Mouse (Mus musculus): ENCODE results near the gene Slc2a4. TPM values are rescaled to one million over a fixed set of nuclear protein-coding genes. Genes with fewer than 3 reads are reported as not detected.

The Slc2a4 gene
- 51.9 and 55.0 TPM in 2 replicates for polyA plus RNA-seq (2012; rRNA removed)

DNA sequence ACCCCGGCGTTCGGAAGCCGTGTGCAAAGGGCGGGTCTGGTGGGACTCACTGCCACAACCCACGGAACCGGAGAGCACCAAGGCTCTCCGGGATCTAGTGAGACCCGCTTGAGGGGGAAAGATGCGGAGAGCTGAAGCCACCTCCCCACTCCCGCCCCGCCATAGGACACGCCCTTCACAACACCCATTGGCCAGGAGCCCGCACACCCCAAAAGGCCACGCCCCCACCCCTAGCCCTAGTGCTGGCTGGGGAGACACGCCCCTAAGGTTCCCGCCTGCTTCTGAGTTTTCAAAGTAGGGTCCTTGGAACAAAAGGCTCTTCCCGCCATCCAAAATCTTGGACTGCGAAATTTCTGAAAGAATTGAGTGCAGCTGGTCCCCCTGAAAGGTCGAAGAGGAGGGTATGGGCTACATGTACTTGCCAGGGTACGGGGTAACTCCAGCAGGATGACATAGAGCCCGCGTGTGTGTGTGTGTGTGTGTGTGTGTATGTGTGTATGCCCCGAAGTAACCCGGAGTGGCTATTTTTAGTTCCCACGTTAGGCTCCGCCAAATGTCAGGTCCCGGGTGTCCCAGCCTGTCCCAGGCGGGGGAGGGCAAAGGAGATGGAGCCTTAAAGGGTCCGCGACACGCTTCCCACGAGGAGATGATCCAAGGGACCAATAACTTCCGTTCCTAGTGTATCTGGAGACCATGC, at the start of gene Slc2a4:
Slc2a4 (minus strand) TSS at position 123 of the 697 bp plus-strand sequence.

DNA sequence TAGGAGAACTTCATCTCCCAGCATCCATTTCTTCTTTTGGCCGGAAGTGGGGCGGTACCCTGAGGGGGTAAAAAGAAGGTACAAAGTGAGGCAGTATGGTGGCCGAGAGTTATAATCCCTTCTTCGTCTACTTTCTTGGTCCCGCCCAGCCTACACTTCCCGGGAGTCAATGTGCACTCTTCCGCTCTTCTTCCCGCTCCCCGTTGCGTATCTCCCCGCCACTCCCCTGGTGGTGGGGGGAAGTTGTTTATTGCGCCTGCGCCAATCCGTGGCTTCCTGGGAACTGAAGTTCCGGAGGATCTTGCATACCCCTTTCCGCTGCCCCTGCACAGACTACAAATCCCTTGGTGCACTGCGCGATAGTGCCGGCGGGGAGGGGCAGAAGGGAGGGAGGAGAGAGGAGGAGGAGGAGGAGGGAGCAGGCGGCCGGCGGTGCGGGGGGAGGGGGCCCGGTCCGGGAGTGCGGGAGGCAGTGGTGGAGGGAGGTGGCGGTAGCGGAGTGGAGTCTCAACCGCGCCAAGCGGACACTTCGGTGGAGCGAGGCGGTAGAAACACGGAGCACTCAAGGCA, 47.5 kb upstream of the Slc2a4 start, which contains the start of gene Phf23:
Phf23 (plus strand) TSS at position 387 of the 570 bp plus-strand sequence.

DNA sequence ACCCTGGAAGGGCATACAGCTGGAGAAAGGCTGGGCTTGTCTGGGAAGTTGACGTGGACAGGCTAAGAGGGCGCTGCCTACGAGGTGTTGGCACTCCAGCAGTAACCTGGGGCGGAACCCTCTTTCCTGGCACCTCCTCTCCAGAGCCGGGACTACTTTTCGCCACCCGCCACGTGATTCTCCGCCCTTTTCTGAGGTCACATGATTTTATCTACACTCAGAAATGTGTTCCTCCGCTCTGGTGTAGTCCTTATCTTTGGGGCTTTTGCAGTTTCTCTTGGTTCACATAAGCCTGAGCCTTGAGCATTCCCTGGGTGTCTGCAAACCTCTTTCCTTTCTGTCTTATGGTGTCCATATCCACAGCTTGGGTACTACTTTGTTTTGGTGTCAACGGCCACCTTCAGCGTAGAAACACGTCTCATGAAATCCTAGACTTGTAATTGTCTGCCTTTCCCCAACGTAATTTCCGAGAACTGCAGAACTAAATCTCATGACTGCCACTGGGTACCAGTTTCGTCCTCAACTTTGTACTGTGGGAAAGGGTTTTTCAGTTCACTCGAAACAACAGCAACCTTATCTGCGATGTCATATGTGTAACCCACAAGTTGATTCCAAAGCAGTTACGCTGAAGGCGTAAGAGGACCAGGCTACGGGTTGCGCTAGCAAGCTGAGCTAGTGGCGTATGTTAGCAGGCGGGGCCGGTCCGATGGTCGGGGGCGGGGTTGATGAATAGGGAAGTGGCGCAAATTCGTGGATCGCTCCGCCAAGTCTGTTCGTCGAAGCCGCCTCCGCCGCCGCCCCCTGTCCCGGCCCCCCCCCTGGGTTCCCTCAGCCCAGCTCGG, 43.1 kb upstream of the Slc2a4 start, which contains the start of gene Gabarap:
Gabarap (plus strand) TSS at position 294 of the 842 bp plus-strand sequence.

DNA sequence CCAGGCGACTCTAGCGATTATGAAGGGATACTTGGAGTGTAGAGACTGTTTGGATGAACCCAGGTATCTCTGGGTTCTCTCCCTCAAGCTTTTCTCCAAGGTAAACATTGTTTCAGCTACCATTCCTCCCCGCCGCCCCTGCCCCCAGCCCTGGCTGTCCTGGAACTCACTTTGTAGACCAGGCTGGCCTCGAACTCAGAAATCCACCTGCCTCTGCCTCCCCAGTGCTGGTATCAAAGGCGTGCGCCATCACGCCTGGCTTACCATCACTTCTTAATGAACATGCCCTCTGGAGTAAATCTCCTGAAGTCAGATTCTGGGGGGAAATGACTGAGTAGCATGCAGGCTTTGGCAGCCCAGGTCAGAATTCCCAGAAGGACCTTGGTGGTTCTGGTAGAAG, 34.2 kb upstream of the Slc2a4 start, which contains the start of gene Elp5:
Elp5 (minus strand) TSS at position 293 of the 400 bp plus-strand sequence.

DNA sequence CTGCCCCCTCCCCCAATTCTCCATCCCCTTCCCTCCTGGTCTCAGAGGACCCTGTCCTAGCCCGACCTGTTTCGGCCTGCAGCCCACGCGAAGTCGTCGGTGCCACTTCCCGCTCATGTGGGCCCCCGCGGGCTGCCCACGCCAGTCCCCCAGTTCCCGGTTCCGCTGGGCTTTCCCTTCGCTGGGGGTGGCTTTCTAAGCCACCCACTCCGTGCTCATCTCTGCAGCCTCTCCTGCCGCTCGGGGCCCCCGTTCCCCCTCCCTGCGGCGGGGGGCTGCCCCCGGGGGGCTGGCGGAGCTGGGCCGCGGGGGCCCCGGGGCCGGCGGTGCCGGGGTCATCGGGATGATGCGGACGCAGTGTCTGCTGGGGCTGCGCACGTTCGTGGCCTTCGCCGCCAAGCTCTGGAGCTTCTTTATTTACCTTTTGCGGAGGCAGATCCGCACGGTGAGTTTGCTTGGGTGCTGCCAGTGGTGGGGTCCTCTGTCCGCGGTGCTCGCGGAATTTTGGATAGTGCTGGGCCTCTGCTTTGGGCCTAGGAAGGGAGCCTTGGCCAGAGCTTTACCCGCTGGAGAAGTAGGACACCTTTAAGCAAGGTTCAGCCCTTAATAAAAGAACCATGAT, 33.3 kb upstream of the Slc2a4 start, which contains the start of gene Ctdnep1:
Ctdnep1 (plus strand) TSS at position 16 of the 622 bp plus-strand sequence.

DNA sequence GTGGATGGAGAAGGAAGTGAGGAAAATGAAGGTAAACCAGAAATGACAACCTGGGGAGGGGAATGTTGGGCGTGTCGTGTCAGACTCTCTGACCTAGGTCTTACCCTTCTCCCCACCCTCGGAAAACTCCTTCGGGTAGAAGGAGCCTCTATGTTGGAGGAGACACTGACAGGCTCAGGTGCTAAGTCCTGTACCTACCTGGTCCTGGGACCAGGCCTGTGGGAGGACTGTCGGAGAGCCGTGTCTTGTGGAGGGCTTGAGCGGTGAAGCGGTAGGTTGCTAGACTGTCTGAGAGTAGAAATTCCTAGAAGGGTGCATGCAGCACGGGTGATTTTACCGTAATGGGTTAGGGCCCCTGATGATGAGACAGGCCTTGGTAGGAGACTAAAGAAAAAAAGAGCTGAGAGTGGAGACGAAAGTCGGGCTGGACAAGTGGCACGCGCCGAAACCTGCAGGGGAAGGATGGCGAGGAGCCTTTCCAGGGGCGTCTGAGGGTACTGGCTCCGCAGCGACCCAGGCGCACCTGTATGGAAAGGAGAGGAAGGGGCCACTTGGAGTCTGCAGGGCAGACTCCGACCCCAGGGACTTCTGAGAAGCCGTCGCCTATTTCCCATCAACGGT, 16.8 kb upstream of the Slc2a4 start, which contains the start of gene Cldn7:
Cldn7 (plus strand) TSS at position 130 of the 621 bp plus-strand sequence.

DNA sequence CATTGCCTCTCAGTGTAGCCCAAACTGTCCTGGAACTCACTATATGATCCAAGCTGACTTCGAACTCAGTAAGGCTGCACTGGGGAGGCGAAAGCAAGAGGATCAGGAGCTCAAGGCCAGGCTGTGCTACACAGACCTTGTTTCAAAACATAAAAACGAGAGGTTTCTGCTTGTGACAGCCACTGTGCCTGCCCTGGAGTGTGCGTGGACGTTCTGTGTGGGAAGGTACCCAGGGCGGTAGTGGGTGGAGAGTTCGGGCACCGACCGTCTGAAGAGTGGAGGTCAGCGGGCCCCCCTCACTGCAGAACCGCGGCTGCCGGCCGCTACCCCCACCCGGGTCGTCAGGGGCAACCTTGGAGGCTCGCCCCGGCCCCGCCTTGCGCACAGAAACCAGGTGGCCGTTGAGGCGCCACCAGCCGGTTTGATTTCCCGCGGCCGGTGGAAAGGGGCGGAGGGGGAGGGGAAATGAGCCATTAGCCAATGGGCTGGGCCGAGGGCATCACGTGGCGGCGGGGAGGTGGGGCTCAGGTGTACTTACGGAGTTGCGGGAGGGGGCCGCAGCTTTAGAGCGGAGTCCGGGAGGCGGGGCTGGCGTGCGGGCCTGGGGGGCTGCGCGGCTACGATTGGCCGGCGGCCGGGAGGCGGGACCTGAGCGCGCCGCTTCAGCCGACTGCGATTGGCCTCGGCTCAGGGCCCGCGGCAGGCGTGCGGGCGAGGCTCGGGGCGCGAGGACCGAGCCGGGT, 12.7 kb downstream of the Slc2a4 start, which contains the start of gene Ybx2:
Ybx2 (plus strand) TSS at position 660 of the 743 bp plus-strand sequence.

DNA sequence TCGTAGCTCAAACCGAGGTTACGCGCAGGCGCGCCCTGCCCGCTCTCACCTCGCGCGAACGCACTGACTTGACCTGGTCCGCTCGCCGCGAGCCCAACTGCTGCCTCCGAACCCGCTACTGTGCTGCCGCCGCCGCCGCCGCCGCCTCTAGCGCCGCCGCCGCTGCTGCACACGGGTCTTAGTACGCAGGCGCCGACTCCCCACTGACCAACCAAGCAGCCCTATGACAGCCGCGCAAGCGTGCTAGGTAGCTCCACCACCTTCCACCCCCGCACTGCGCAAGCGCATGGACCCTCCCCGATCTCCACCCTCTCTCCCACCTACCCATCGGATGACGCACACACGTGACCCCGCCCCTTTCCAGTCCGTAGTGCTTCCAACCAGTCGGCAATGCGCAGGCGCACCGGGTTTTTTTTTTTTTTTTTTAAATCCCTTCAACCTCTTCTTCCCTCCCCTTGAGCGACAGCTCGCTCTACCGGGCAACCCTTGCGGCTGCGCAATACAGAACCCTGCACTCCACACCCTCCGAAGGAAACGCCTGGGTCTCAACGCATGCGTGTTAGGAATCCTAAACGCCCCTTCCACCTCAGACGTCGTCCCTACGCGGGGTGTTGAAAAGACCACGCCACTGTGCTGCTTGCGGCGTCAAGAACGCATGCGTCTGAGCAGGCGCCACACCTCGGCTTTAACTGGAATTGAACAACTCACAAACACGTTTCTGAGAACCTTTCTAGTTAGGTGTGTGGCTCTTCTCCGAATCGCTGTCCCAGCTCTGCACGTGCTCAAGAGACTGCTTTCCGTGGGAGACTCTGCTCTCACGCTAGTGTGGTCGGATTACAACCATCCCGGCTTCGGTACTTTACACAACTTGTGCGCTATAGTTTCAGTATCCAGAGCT, 26.6 kb downstream of the Slc2a4 start, which contains the start of gene Eif5a:
Eif5a (minus strand) TSS at position 845 of the 898 bp plus-strand sequence.

DNA sequence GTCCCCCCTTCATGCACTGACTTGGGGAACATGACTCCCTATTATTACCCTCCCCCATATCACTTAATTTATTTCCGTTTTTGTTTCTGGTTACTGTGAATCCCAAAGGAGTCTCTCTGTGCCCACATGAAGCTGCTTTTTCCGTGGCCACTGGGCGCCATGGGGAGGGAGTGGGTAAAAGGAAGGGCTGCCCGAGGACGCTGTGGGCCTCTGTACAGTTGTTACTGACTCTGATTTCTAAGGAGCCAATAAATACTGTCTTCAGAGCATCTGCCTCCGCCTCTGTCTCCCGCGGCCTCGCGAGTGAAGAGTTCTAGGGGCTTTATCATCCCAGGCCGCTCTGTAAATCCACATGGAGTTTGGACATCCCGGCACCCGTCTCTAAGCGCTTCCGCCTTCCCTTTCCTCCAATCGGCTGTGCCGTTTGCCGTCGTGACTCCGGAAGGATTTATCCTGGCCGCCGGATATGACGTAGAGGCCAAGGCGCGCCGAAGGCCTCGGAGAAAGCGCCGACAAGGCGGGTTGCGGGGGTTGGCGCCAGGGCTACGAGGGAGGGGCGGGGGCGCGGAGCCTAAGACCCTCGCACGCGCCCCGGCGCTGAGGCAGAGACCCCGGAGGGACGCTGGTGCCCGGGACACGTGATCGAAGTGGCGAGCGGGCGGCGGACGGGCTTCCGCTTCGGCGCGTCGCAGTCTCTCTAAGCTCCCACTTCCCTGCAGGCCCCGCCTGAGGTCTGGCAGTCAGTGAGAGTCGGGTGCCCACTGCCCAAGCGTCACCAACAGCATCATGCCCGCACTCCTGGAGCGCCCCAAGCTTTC, 34.2 kb downstream of the Slc2a4 start, which contains the start of gene Gps2:
Gps2 (plus strand) TSS at position 335 of the 818 bp plus-strand sequence.

DNA sequence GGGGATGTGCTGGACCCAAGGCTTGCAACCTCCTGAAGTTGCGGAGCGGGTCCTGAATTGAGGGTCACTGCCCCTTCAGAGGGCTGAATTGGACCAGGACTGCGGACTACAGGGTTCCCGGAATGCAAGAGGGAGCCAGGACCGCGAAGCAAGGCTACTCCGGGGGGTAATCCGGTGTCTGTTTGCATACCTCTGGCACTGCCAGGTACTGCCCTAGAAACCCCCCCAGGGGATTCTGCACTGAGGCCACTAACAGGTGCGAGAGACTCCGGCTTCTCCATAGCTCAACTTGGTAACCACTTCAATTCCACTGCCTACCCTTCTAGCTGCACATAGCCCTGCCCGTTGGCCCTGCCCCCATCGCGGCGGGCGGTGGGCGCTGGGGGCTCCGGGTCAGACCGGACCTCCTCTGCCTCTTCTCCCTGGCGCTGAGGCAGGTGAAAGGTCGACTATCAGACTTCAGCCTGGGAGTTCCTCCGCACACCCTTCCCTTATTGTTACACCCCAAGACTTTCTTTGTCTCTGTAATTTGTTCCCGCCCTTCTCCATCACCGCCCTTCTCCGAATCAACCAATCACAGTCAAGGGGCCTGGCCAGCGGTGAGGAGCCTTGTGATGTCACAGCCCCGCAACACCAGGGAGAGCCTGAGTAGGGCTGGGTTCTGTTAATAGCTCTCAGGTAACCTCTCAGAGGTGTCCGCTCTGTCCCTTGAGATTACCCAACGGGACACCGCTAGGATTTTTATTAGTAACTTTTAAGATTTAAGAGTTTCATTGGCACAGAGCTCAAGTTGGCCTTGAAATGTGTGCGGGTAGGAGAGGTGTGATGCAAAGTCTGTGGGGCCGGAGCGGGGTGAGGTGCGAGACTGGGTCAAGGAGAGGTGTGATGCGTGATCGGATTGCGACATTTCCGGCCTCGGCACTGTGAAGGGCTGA, 47.2 kb downstream of the Slc2a4 start, which contains the start of the genes 2810408A11Rik and Neurl4:
2810408A11Rik (minus strand) TSS at position 517 of the 935 bp plus-strand sequence.
Neurl4 (plus strand) TSS at position 602 of the 935 bp plus-strand sequence.

DNA sequence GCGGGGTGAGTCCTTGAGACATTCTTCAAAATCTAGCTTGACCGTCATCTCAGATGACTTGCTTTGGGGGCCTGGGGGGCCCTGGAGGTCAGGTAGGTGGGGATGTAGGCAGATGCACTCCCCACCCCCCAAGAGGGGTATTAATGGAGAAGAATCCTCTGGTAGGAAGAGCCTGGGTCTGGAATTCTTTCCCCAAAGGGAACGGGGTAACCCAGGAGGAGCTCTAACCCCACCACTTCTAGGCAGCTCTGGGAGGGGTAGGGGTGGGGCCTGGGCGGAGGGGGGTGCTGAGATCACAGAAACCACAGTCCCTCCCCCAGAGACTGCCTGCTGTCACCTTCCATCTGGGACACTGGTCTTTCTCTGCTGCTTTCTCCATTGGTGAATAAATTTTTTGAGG, 52.7 kb downstream of the Slc2a4 start, which contains the start of gene Acap1:
Acap1 (minus strand) TSS at position 249 of the 400 bp plus-strand sequence.

Other genes with a start within 250 kb of the Slc2a4 start
- gene Polr2a, start 189.6 kb downstream of the Slc2a4 start, polyA plus RNA-seq (2012; rRNA removed): 7.3 and 12.3 TPM in 2 replicates
- 0.12 and 0.19 TPM in 2 replicates for gene Slc35g3, start 186.2 kb downstream of the Slc2a4 start, polyA plus RNA-seq (2012; rRNA removed)
- gene Zbtb4, start 182.3 kb downstream of the Slc2a4 start, polyA plus RNA-seq (2012; rRNA removed): 10.3 and 17.5 TPM in 2 replicates
- gene Chrnb1, start 152.2 kb downstream of the Slc2a4 start, polyA plus RNA-seq (2012; rRNA removed): 3.2 and 5.8 TPM in 2 replicates
- 2.3 and 2.6 TPM in 2 replicates for gene Fgf11, start 146.3 kb downstream of the Slc2a4 start, polyA plus RNA-seq (2012; rRNA removed)
- 23.4 and 35.3 TPM in 2 replicates for gene Tmem102, start 142.6 kb downstream of the Slc2a4 start, polyA plus RNA-seq (2012; rRNA removed)
- not detected in 2 replicates for gene Gm39566, start 132.9 kb downstream of the Slc2a4 start, polyA plus RNA-seq (2012; rRNA removed)
- gene Spem2, start 129.7 kb downstream of the Slc2a4 start, polyA plus RNA-seq (2012; rRNA removed): not detected in 2 replicates
- 0.05 TPM in 1 of 2 replicates, not detected in the other for gene Spem1, start 126.0 kb downstream of the Slc2a4 start, polyA plus RNA-seq (2012; rRNA removed)
- gene Nlgn2, start 110.4 kb downstream of the Slc2a4 start, polyA plus RNA-seq (2012; rRNA removed): 10.0 and 11.0 TPM in 2 replicates
- 105 and 145 TPM in 2 replicates for gene Tmem256, start 109.7 kb downstream of the Slc2a4 start, polyA plus RNA-seq (2012; rRNA removed)
- 51.9 and 53.6 TPM in 2 replicates for gene Plscr3, start 101.8 kb downstream of the Slc2a4 start, polyA plus RNA-seq (2012; rRNA removed)
- gene Tnk1, start 89.5 kb downstream of the Slc2a4 start, polyA plus RNA-seq (2012; rRNA removed): 18.6 and 19.9 TPM in 2 replicates
- not detected in 2 replicates for gene Tmem95, start 70.2 kb downstream of the Slc2a4 start, polyA plus RNA-seq (2012; rRNA removed)
- 7.2 and 8.2 TPM in 2 replicates for gene Kctd11, start 66.8 kb downstream of the Slc2a4 start, polyA plus RNA-seq (2012; rRNA removed)
- gene Acap1, start 52.6 kb downstream of the Slc2a4 start, polyA plus RNA-seq (2012; rRNA removed): 0.81 and 1.9 TPM in 2 replicates
- 0.77 and 1.0 TPM in 2 replicates for gene 2810408A11Rik, start 47.2 kb downstream of the Slc2a4 start, polyA plus RNA-seq (2012; rRNA removed)
- 11.5 and 14.7 TPM in 2 replicates for gene Neurl4, start 47.1 kb downstream of the Slc2a4 start, polyA plus RNA-seq (2012; rRNA removed)
- 71.1 and 72.4 TPM in 2 replicates for gene Gps2, start 34.3 kb downstream of the Slc2a4 start, polyA plus RNA-seq (2012; rRNA removed)
- 152 and 162 TPM in 2 replicates for gene Eif5a, start 26.2 kb downstream of the Slc2a4 start, polyA plus RNA-seq (2012; rRNA removed)
- gene Ybx2, start 12.4 kb downstream of the Slc2a4 start, polyA plus RNA-seq (2012; rRNA removed): 26.1 and 33.8 TPM in 2 replicates
- 3.6 and 4.8 TPM in 2 replicates for gene Cldn7, start 16.6 kb upstream of the Slc2a4 start, polyA plus RNA-seq (2012; rRNA removed)
- 39.4 and 42.7 TPM in 2 replicates for gene Ctdnep1, start 33.0 kb upstream of the Slc2a4 start, polyA plus RNA-seq (2012; rRNA removed)
- 27.8 and 29.8 TPM in 2 replicates for gene Elp5, start 34.3 kb upstream of the Slc2a4 start, polyA plus RNA-seq (2012; rRNA removed)
- 180 and 211 TPM in 2 replicates for gene Gabarap, start 43.0 kb upstream of the Slc2a4 start, polyA plus RNA-seq (2012; rRNA removed)
- gene Phf23, start 47.6 kb upstream of the Slc2a4 start, polyA plus RNA-seq (2012; rRNA removed): 2.7 and 4.8 TPM in 2 replicates
- gene Dvl2, start 52.4 kb upstream of the Slc2a4 start, polyA plus RNA-seq (2012; rRNA removed): 5.2 and 6.7 TPM in 2 replicates
- 53.2 and 55.7 TPM in 2 replicates for gene Acadvl, start 67.2 kb upstream of the Slc2a4 start, polyA plus RNA-seq (2012; rRNA removed)
- gene Dlg4, start 68.8 kb upstream of the Slc2a4 start, polyA plus RNA-seq (2012; rRNA removed): 5.7 and 6.6 TPM in 2 replicates
- 0.32 TPM in 1 of 2 replicates, not detected in the other for gene Asgr1, start 105.9 kb upstream of the Slc2a4 start, polyA plus RNA-seq (2012; rRNA removed)
- 0.20 and 0.28 TPM in 2 replicates for gene Asgr2, start 144.5 kb upstream of the Slc2a4 start, polyA plus RNA-seq (2012; rRNA removed)
- 1.7 TPM in 2 replicates for gene Mgl2, start 182.1 kb upstream of the Slc2a4 start, polyA plus RNA-seq (2012; rRNA removed)
- gene Clec10a, start 208.0 kb upstream of the Slc2a4 start, polyA plus RNA-seq (2012; rRNA removed): 1.6 and 2.4 TPM in 2 replicates